Mouse (Mus musculus): ENCODE results near the gene Qrich2. TPM values are rescaled to one million over a fixed set of nuclear protein-coding genes. Genes with fewer than 3 reads are reported as not detected.

The Qrich2 gene
- polyA plus RNA-seq, 1 experiment from 2014 or later: not detected

DNA sequence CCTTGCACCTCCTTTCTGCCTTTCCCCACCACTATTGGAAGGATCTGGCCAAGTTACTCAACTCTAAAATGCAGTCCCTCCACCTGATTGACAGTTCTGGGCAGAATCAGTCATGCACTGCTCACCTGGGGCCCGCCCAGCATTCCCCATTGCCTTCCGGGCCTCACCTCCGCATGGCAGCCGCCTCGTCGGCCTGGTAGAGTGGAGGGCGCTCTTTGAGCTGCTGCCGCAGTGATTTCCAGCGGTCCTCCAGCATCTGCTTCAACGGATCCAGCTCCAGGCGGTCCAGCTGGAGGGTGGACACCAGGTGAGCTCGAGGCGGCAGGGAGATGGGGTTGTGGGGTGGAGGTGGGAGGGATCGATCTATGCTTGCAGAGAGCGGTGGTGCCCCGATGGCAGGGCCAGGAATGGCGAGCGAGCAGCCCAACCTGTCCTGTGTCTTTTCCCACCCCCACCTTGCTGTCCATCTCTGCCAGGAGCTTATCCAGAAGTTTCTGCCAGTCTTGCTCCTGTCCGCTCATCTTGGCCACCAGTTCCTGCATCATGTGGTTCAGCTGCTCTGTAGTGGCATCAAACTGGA, 19.6 kb downstream of the Qrich2 start:
- Histone ChIP-seq H3K36me3 (replicated peaks) (no peaks in the 10 kb centered on the region), H3K4me1 (replicated peaks) (peaks cover 14% of the 10 kb centered on the region), H3K4me3 (replicated peaks) (no peak overlapping the region), H3K4me2 (no peak overlapping the region), H3K9me3 (replicated peaks) (no peaks in the 10 kb centered on the region), H3K9ac (no peak overlapping the region), H3K27me3 (peaks cover 27% of the 10 kb centered on the region), H3K27ac (replicated peaks) (no peak overlapping the region)
- 14% methylated on average over 19 of the region's 19 CpGs for WGBS (ENCODE audit: insufficient replicate concordance)
- 0 out of 2 replicates have a peak, but pooled peaks have one; percentile 1 for ATAC-seq (ENCODE audit: insufficient read depth)

DNA sequence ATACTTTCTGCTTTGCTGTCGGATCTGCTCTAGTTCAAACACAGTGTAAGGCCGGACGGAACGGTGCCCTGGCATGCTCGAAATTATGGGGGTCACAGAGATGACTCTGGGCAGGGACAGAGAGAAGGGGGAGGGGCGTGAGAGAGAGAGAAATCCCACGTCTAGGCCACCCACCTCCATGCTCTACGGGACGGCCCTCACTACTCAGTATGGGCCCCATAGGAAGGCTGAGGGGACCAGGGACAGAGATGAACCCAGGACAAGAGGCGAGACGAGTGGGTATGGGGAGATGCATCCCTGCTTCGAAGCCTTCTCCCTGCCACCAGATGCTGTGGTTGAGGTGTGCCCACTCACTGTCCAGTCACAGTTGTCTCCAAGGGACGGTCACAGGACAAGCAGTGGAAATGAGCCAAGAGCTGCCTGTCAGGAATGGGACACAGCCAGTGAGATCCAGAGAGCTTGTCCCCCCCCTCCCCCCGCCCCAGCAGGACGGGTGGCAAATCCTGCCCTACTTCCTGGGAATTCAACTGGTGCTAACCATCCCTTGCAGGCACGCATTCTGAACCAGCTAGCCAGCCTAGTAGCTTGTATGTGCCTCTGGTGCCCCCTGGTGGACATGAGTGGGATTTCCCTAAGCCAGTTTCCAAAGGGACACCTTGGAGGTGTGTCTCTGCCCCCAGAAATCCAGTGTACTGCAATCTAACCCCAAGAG, 20.3 kb downstream of the Qrich2 start:
- no peak overlapping the region for H3K4me3 ChIP-seq (replicated peaks)
- no peaks in the 10 kb centered on the region for H3K9me3 ChIP-seq (replicated peaks)
- ATAC-seq (ENCODE audit: insufficient read depth): peak; percentile 27
- H3K4me1 ChIP-seq (replicated peaks): peaks cover 15% of the 10 kb centered on the region
- no peaks in the 10 kb centered on the region for H3K36me3 ChIP-seq (replicated peaks)
- H3K4me2 ChIP-seq: no peak overlapping the region
- peaks cover 27% of the 10 kb centered on the region for H3K27me3 ChIP-seq
- H3K27ac ChIP-seq (replicated peaks): no peak overlapping the region
- WGBS (ENCODE audit: insufficient replicate concordance): 43% methylated on average over 16 of the region's 16 CpGs
- no peak overlapping the region for H3K9ac ChIP-seq

DNA sequence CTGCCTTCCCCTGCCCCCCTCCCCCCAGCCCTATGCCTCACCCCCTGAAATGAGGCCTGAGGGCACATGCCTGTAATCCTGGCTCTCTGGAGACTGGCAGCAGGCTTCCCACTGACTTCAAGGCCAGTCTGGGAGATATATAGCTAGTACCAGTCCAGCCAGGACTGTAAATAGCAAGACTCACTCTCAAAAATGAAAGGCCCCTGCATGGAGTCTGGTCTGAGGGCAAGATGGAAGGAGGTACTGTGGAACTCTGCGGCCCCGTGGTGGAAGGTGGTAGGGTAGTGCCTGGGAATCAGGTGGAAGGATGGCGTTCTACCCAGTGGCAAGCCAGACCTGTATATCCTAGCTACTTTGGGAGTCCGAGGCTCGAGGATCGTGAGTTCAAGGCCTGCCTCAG, 22.1 kb downstream of the Qrich2 start:
- Histone ChIP-seq H3K27me3 (peaks cover 27% of the 10 kb centered on the region), H3K9me3 (replicated peaks) (no peaks in the 10 kb centered on the region), H3K27ac (replicated peaks) (no peak overlapping the region), H3K36me3 (replicated peaks) (peaks cover 17% of the 10 kb centered on the region), H3K4me3 (replicated peaks) (no peak overlapping the region), H3K9ac (no peak overlapping the region), H3K4me2 (no peak overlapping the region), H3K4me1 (replicated peaks) (peaks cover 33% of the 10 kb centered on the region)
- WGBS (ENCODE audit: insufficient replicate concordance): 75% methylated on average over 6 of the region's 6 CpGs
- no peak for ATAC-seq (ENCODE audit: insufficient read depth)

DNA sequence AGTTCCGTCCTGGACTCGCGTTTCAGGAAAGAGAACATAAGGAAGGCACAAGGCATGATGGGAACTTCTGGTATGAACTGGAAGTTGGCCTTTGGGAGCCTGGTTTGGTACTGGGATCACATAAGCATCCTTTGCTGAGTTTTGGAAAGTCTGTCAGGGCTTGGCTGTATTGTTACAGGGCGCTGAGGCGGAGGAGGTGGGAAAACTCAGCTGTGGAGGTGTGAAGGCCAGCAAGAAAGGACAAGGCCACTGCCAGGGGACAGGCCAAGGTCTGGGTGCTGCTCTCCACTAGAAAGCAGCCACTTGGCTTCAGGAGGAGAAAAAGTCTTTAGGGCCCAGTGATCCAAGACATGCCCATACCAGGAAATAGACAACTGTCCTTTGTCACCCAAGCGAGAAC, 22.7 kb downstream of the Qrich2 start:
- Histone ChIP-seq H3K9ac (no peak overlapping the region), H3K4me1 (replicated peaks) (peaks cover 34% of the 10 kb centered on the region), H3K9me3 (replicated peaks) (no peaks in the 10 kb centered on the region), H3K27me3 (peaks cover 22% of the 10 kb centered on the region), H3K27ac (replicated peaks) (no peak overlapping the region), H3K4me2 (no peak overlapping the region), H3K36me3 (replicated peaks) (peaks cover 19% of the 10 kb centered on the region), H3K4me3 (replicated peaks) (no peak overlapping the region)
- no peak for ATAC-seq (ENCODE audit: insufficient read depth)
- WGBS (ENCODE audit: insufficient replicate concordance): 84% methylated on average over 6 of the region's 6 CpGs

DNA sequence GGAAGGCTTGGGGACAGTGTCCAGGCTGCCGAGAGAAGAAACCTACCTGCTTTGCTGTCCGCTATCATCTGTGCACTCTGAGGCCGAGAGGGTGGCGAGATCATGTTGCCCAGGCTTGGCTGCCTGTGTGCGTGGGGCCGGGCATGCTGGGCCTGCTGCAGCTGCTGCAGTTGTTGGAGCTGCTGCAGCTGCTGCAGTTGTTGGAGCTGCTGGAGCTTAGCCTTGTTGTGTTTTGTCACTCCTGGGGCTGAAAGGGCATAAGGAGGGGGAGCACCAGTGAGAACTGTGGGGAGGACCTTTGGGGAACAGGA, 23.2 kb downstream of the Qrich2 start:
- no peak overlapping the region for H3K4me2 ChIP-seq
- H3K4me3 ChIP-seq (replicated peaks): no peak overlapping the region
- peaks cover 17% of the 10 kb centered on the region for H3K27me3 ChIP-seq
- no peak for ATAC-seq (ENCODE audit: insufficient read depth)
- peaks cover 22% of the 10 kb centered on the region for H3K36me3 ChIP-seq (replicated peaks)
- H3K9me3 ChIP-seq (replicated peaks): no peaks in the 10 kb centered on the region
- H3K4me1 ChIP-seq (replicated peaks): peaks cover 34% of the 10 kb centered on the region
- H3K27ac ChIP-seq (replicated peaks): no peak overlapping the region
- 67% methylated on average over 6 of the region's 6 CpGs for WGBS (ENCODE audit: insufficient replicate concordance)
- no peak overlapping the region for H3K9ac ChIP-seq

DNA sequence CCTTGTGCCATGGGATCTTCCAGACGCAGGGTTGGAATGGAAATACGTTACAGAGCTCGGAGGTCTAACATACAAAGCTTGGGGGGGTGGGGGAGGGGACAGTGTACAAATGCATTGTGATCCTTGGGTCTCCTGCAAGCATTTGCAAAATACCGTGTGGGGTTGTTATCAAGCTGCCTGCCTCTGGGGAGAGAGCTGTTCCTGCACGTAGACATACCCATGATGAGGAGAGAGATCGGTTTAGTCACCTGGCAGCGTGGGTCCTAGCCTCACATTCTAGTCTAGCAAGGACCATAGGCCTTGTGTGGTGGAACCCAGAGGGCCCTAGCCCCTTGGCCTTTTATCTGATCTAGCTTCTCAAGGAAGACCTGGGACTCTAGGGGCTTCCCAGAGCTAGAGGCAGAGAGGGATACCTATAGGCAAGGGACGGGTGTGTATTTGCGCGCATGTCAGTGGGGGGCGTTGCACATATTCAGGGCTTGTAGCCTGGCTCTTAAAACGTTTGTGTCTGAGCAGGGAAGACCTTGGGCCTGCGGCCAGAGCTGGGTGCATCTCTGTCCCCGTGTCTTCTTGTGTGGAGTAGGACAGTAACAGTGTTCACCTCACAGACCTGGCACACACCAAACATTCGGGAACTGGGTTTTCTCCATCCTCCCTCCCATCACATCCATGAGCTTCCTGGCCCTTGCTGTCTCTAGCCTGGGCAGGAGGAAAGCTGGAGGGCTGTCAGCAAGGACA, 23.7 kb downstream of the Qrich2 start:
- H3K27ac ChIP-seq (replicated peaks): no peak overlapping the region
- peaks cover 39% of the 10 kb centered on the region for H3K4me1 ChIP-seq (replicated peaks)
- no peaks in the 10 kb centered on the region for H3K9me3 ChIP-seq (replicated peaks)
- H3K4me2 ChIP-seq: no peak overlapping the region
- WGBS (ENCODE audit: insufficient replicate concordance): 71% methylated on average over 15 of the region's 15 CpGs
- H3K4me3 ChIP-seq (replicated peaks): no peak overlapping the region
- ATAC-seq (ENCODE audit: insufficient read depth): no peak
- H3K27me3 ChIP-seq: peaks cover 12% of the 10 kb centered on the region
- H3K36me3 ChIP-seq (replicated peaks): peaks cover 28% of the 10 kb centered on the region
- no peak overlapping the region for H3K9ac ChIP-seq

DNA sequence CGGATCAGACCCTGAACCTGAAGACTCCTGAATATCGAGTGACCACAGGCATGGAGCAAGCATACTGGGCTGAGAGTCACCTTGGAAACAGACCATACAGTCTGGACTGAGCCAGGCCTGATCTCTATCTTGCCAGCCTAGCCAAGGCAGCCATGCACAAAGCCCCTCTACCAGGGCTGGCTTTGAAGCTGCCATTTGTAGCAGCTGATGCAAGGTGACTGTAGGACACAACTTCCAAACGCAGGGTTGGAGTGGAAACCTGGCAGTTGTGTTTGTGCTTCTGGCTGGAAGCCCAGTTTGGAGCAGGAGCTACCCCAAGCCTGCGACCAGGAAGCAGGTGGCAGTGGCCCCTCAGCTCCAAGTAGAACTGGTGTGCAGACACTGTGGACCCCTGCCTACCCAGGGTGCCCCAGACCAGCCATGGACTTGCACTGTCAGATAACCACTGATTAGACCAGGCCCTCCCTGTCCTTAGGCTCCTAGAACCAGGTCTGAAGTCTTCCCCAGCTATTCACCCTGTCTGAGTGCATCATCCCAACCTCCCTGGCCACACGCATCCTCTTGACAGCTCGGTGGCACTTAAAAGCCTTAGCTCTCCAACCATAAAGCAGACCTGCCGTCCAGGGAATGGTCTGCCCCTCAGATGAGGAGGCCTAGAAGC, 25.5 kb downstream of the Qrich2 start:
- 64% methylated on average over 7 of the region's 7 CpGs for WGBS (ENCODE audit: insufficient replicate concordance)
- H3K27ac ChIP-seq (replicated peaks): no peak overlapping the region
- peaks cover 47% of the 10 kb centered on the region for H3K4me1 ChIP-seq (replicated peaks)

DNA sequence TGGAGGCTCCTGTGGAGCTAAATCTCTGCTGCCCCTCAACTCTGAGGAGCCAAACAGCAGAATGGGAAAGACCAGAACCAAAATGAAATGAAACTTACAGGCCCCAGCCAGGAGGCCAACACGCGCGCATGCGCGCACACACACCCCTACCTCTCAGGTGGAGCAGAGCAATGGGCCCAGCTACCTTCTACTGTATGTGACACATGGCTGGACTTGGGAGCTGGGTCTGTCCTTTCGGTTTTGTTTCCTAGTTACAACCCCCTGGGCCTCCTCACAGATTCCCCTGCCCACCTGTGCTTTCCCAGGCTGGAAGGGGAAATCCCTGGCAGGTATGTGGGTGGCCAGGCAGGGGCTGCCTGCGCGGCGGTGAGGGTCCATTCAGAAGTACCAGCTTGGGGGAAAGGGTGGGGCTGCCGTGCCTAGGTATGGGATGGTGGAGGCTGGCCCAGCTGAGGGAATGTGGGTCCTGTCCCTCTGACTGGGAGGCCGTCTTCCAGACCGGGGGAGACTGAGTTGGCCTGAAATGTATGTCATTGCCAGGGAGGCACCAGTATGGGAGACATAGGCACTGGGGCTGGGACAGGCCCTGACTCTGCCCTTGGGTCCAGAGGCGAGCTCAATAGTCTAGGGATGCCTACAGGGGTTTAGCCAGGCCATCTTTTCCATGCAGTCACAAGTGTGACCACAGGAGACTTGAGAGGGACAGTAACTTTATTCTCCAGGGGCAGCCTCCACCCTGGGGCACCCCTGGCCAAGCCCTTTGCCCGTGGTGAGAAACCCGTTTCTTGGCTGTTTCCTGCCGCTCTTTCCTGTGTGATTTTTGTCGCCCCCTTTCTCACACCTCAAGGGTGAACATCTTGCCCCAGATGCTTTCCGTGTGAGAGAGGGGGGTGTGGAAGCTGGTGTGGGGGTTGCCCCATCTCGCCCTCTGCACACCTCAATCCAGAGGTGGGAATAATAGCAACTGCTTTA, 26.5 kb downstream of the Qrich2 start:
- H3K9ac ChIP-seq: no peak overlapping the region
- no peaks in the 10 kb centered on the region for H3K27me3 ChIP-seq
- peaks cover 47% of the 10 kb centered on the region for H3K4me1 ChIP-seq (replicated peaks)
- no peaks in the 10 kb centered on the region for H3K9me3 ChIP-seq (replicated peaks)
- H3K4me3 ChIP-seq (replicated peaks): no peak overlapping the region
- no peak for ATAC-seq (ENCODE audit: insufficient read depth)
- H3K27ac ChIP-seq (replicated peaks): no peak overlapping the region
- H3K4me2 ChIP-seq: no peak overlapping the region
- 76% methylated on average over 19 of the region's 19 CpGs for WGBS (ENCODE audit: insufficient replicate concordance)
- peaks cover 44% of the 10 kb centered on the region for H3K36me3 ChIP-seq (replicated peaks)

More for the DNA sequence above, 25.5 kb downstream of the Qrich2 start:
- H3K4me2 ChIP-seq: no peak overlapping the region
- H3K9me3 ChIP-seq (replicated peaks): no peaks in the 10 kb centered on the region
- no peak for ATAC-seq (ENCODE audit: insufficient read depth)
- peaks cover 44% of the 10 kb centered on the region for H3K36me3 ChIP-seq (replicated peaks)
- H3K9ac ChIP-seq: no peak overlapping the region
- H3K4me3 ChIP-seq (replicated peaks): no peak overlapping the region
- no peaks in the 10 kb centered on the region for H3K27me3 ChIP-seq

DNA sequence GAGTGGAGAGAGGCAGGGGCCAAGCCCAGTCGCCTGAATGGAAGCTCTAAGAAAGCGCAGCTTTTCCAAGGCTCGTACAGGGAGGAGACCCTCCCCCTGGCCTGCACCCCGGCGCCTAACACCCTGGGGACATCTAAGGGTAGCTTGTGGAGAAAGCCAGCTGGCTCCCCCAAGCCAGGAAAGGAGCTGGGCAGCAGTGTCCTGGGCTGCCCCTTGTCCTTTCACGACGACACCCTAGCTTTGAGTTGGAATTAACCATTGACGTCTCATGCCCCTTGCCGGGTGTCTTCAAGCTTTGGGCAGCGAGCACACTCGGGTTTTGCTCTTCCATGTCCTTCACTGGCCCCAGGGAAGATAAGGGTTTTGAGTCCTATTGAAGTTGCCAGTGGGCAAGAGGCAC, 28.5 kb downstream of the Qrich2 start:
- H3K4me2 ChIP-seq: peak overlapping the region; percentile 73; the same call in 1 of the 2 replicates
- ATAC-seq (ENCODE audit: insufficient read depth): no peak
- 78% methylated on average over 11 of the region's 11 CpGs for WGBS (ENCODE audit: insufficient replicate concordance)
- no peak overlapping the region for H3K9ac ChIP-seq
- peak overlapping the region; percentile 92; the same call in 1 of the 2 replicates for H3K4me3 ChIP-seq (replicated peaks)
- H3K27me3 ChIP-seq: no peaks in the 10 kb centered on the region
- peak overlapping the region; percentile 94; the same call in 1 of the 2 replicates for H3K27ac ChIP-seq (replicated peaks)
- peaks cover 55% of the 10 kb centered on the region for H3K4me1 ChIP-seq (replicated peaks)
- H3K36me3 ChIP-seq (replicated peaks): peaks cover 44% of the 10 kb centered on the region
- no peaks in the 10 kb centered on the region for H3K9me3 ChIP-seq (replicated peaks)

DNA sequence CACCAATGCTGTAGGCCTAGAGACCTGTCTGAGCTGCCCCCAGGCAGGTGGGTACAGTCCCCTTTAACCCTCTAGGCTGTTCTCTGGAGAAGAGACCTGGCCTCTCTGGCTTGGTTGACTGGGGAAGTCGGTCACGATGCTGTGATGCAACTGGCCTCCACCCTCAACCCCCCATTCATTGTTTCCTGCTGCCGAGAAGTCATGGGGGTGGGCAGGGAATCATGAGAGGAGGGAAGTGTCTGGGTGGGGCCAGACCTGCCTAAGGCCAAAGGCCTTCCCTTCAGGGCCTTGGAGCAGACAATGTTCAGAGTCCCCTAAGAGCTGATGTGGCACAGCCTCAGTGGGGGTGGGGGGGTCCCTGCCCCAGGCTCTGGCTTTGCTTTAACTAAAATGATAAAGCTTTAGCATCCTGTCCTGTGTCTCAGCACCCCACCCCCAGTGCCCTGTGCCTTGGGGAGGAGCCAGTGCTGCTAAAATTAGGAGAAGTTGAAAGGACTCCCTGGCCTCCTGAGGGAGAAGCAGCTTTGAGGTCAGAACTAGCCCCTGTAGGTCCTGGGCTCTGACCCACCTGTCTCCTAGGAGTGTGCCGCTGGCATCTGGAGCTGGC, 29.2 kb downstream of the Qrich2 start:
- WGBS (ENCODE audit: insufficient replicate concordance): 13% methylated on average over 4 of the region's 4 CpGs
- Histone ChIP-seq H3K36me3 (replicated peaks) (peaks cover 44% of the 10 kb centered on the region), H3K9ac (peak overlapping the region; percentile 15), H3K4me1 (replicated peaks) (peaks cover 60% of the 10 kb centered on the region), H3K4me2 (peak overlapping the region; percentile 73), H3K4me3 (replicated peaks) (peak overlapping the region; percentile 92), H3K27me3 (no peaks in the 10 kb centered on the region), H3K9me3 (replicated peaks) (no peaks in the 10 kb centered on the region), H3K27ac (replicated peaks) (peak overlapping the region; percentile 94)
- ATAC-seq (ENCODE audit: insufficient read depth): no peak

All from liver, embryonic 15.5 days (tissue).